Mouse (Mus musculus) fibroblast of lung, adult 2 months (primary cell): ENCODE data around the gene 2410004B18Rik.
"Not testable (repeated sequence)": the region's sequence is repeated elsewhere in the genome, so short reads cannot be mapped to it uniquely, and the experiment has no call there.

Experiments
- DNase-seq: peaks from one replicate; pipeline ENCODE4 v3.0.0-alpha.2; 2011; ENCODE audit warnings: low read depth

2410004B18Rik gene

GRCm38 (mm10) chr3:145937505-145938404, at the start of gene 2410004B18Rik:
Gene 2410004B18Rik, plus strand, starts transcription at chr3:145938014.
- DNase-seq, result peak; percentile 87

DNA sequence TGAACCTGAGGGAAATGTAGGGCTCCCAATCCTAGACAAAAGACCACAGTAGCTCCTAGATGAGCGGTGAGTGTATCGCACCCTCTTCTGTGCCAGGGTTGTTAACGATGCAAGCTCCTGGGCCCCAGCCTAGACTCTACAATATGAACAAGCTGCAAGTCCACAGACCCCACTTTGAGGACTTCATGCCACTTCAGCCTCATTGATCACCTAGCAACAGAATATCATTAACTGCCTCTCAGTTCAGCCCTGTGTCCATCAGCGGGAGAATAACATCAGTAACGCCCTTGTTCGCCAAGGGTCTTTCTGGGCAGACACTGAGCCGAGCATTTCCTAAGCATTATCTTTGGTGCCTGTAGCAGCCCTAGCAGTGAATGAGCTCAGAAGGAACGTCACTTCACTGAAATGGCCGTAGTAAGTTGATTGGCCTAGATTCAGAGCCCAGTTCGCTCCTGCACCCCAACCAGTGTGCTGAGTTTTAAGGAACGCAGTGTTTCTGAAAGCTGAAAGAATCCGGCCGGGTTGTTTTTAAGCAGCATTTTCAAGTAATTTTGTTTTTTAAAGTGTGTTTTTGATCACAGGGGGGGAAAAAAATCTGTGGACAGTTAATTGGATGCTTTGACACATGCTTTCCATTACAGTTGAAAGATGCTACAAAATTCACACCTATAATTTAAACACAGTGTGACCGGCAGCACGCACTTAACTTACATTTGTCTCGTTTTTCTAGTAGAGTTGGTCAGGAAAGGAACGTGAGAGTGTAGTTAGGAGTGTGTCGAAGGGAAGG, 47.3 kb upstream of the 2410004B18Rik start:
- no peak for DNase-seq

DNA sequence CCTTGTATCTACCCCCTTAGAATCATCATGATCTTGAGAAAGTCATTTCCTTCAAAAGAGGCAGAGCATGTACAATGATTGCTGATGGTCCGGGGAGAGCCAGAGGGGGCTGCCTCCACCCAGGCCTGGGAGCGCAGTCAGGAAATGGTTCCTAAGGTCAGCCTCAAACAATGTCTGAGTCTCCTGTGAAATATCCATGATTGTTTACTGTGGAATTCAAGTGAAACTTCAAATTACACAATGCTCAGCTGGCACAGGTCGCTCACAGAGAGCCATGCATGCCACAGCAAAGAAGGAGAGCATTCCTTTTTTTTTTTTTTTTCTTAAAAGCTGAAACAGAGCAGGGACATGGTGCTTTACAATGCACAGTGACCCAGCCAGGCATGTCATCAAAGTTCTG, 45.4 kb upstream of the 2410004B18Rik start:
- peak; percentile 78 for DNase-seq

- no peak for DNase-seq
Observed at GRCm38 (mm10) chr3:145894131-145894530, 43.7 kb upstream of the 2410004B18Rik start.

DNA sequence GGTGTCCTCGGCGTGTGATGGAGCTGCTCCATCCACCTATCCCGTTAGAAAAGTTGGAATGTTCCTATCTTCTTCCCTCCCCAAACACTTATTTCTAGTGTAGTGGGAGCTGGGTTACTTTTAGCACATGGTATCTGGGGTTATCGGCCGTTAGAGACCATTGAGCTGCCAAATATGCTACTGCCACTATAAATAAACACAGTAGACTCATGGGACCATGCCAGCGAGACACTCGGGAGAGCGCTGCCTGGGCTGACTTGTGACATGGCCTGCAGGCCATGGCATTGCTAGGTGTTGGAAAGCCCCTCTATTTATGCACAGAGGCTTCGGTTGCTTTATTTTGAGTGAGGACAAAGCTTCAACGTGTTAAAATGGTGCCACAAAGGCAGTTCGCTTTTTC, 40.1 kb upstream of the 2410004B18Rik start:
- DNase-seq, result no peak

GRCm38 (mm10) chr3:145899832-145900231, 38.0 kb upstream of the 2410004B18Rik start:
- no peak for DNase-seq

DNA sequence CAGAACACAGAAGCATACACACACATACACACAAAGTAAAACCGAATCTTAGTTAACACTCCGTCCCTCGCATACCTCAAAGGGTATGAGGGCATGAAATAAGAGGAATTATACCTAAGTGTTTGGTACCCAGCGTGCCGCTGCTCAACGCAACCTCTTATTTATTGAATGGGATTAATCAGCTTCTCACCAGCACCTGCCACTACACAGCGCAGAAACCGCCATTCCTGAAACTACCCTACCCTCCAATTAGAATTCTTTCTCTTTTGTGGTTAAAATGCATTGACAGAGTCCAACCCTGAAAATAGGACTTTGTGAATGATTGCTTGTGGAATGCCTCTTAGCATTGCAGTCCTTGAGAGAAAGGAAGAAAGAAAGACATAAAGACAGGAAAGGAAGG, 34.3 kb upstream of the 2410004B18Rik start:
- DNase-seq, result no peak

GRCm38 (mm10) chr3:145904850-145905776, 32.7 kb upstream of the 2410004B18Rik start:
- DNase-seq, result no peak

DNA sequence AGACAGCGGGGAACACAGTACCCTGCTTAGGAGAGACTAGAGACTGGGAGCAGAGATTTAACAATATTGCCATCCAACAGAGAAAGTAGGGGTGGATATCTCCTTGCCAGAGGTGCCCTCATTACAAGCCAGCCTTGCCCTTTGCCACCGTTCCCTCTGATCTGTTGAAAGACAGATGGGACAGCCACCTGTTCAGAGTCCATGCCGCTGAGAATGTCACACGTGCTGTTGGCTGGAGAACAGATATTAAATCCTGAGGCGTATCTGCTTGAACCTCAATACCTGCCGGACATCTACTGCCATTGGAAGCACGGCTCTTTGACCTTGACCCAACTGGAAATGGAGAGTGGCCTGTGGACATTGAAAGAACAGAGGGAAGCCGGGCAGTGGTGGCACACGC, 31.2 kb upstream of the 2410004B18Rik start:
- no peak for DNase-seq

- no peak for DNase-seq
Observed at GRCm38 (mm10) chr3:145912512-145912911, 25.3 kb upstream of the 2410004B18Rik start.

- DNase-seq, result no peak
Observed at GRCm38 (mm10) chr3:145913263-145913662, 24.6 kb upstream of the 2410004B18Rik start.

- DNase-seq, result not testable (repeated sequence)
Observed at GRCm38 (mm10) chr3:145913942-145914341, 23.9 kb upstream of the 2410004B18Rik start.

GRCm38 (mm10) chr3:145916374-145916773, 21.4 kb upstream of the 2410004B18Rik start:
- DNase-seq, result no peak

DNA sequence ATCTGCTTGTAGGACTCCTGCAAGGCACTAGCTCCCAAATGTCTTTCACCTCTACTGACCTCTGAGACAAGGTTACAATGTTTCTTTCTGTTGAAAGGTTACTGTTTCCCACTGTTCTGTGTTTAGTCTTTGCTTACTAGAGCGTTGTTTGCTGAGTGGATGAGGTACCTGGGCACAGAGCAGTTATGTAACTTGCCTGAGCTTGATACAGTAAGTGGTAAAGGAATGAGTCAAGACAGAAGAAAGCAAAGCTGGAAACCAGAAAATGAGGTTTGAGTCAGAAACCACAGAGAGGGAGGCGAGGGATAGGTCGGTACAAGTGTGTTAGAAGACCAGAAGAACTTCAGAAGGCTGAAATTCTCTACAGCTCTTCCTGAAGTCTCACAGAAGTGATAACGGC, 21.0 kb upstream of the 2410004B18Rik start:
- no peak for DNase-seq

DNA sequence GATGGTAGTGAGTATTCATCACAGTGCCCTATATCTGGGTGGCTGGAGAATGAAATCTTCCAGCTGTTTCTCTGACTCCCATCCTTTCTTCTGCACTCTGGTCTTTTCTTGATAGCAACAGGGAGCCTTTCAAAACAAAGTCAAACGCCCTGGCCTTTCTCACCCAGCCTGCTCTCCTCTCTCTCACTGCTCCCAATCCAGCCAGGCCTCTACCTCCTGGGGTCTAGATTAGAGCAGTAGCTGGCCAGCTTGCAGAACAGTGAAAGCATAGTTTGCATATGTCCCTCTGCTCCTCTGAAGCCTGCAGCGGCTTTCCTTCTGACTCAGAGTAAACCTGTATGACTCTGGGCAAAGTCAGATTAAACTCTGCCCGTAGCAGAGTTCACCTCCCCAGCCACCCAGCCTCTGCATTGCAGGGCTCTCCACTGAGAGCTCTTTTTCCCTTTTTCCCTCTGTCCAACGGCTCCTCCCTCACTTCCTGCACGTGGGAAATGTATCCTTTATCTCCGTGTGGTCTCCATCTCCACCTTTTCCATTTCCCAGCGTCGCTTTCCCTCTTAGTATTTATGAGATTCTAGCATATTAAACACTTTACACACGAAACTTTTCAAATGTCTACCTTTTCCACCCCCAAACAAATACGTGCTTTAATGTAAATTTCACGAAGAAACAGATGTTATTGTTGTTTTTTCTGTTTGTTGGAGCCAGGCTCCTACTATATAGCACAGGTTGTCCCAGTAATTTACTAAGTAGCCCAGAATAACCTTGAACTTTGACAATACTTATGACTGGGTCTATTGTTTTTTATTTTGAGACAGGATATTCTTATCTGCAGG, 15.6 kb upstream of the 2410004B18Rik start, which contains the start of gene Bcl10:
TSS of gene Bcl10 (plus strand) at position 786 of the 836 bp plus-strand sequence.
- DNase-seq, result no peak

DNA sequence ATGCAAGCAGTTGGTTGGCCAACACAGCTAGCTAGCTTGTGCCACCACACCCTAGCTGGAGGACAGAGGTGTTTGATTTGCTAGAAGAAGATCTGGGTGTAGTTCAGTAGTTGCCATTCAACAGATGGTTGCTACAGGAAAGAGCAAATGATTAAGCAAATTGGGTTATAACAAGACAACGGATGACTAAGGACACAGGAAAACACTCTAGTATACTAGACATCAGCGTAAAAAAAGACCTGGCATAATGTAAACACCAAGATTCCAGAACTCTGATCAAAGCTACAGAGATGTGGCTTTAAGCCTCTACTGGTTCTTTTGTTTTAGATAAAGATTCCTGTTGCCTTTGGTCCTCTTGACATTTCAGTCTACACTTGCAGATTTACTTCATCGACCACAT, 14.8 kb upstream of the 2410004B18Rik start:
- DNase-seq, result no peak

DNA sequence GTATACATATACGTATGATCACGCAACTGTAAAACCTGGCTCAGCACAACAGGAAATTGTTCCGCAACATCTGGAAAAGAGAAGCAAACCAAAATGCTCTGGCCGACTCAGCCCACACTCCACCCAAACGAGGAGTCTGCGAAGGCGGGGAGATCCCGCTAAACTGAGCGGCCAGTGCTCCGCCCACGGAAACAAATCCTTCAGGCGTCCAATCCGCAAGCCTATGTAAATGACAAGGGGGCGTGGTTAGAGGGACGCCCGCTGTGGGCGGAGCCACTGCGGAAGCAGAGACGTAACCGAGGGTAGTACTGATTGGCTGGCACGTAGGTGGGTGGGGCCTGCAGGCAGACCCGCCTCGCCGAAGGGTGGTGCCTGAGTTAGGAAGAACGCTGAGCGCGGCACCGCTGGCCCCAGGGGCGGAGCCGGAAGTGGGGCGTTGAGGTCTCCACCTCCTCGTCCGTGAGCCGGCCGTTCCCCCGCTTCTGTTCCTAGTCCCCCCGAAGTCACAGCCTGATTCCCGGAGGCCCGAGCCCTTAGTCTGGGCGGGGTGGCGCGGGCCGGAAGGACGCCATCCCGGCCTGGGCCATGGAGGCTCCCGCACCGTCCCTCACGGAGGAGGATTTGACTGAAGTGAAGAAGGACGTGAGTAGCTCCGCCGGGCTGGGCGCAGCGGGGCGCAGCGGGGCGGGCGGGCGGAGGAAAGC, 13.8 kb upstream of the 2410004B18Rik start:
- peak; percentile 100 for DNase-seq

DNA sequence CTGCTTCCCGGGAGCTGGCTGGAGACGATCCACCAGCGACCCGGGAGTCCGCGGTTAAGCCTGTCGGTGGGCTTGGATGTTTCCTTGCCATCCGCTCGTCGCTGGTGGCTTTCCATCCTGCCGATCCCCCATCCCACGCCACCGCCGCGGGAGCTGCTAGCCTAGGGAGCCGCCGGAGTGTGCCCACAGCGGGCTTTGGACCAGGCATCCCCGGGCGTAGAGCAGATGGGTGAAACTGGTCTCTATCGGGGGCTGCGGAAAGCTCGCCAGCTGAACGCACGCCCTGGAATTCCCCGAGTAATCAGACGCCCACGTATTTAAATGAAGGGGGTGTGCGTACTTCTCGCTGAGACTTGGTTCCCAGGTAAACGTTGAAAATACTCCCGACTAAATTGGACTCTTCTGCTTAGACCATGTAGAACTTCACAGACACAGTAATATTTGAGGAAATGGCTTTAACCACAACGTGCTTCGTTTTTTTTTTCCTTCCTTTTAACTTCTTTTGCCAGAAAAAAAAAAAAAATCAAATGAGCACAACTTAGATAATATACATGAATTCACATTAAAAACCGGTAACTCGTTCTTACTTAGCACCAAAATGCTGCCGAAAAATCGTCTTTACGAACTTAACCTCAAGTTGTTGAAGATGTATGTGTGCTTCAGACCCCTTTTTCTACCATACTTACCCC, 13.0 kb upstream of the 2410004B18Rik start:
- DNase-seq, result no peak

GRCm38 (mm10) chr3:145925506-145925905, 12.3 kb upstream of the 2410004B18Rik start:
- DNase-seq, result no peak
